Mouse (Mus musculus) ovary, postnatal 36 days (tissue): ENCODE data around the gene Arhgap25.

ENCODE experiments used
- DNase-seq: peaks from one replicate; pipeline ENCODE4 v3.0.0; 2022; ENCODE audit warnings: low spot score, mixed read lengths

Gene Arhgap25

DNA sequence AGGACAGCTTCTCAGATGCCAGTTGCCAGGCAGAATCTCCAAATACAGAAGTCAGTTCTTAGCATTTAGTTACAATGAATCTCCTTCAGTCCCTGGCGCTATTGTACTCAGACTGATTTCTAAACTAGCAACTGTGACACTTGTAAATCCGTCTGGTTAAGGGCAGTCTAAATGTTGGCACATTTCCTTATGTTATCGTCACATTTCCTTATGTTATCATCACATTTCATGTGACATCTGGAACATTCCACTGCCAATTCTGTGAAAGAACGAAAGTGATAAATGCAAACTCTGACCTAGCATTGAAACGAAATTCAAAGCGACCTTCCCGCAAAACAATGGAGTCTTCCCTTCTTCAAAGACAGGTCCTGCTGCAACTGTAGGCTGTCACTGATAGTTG is 87.8 kb downstream of the Arhgap25 start:
- no peak for DNase-seq

DNA sequence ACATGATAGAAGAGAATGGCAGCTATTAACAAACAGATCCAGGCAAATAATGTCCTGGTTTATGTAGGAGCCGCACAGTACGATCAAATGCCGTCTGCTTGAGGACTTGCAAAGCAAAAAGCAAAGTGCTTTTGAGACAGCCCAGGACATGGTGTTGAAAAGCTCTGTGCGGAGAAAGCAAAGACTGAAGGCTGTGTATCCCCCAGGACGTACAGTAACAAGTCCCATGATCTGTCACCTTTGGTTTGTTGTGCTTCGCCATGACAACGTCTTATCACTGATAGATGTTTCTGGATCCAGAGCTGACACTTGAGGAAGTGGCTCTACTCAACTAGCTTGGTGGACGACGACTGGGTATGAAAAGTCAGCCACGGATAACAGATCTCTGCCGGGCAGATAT is 89.8 kb downstream of the Arhgap25 start:
- no peak for DNase-seq

DNA sequence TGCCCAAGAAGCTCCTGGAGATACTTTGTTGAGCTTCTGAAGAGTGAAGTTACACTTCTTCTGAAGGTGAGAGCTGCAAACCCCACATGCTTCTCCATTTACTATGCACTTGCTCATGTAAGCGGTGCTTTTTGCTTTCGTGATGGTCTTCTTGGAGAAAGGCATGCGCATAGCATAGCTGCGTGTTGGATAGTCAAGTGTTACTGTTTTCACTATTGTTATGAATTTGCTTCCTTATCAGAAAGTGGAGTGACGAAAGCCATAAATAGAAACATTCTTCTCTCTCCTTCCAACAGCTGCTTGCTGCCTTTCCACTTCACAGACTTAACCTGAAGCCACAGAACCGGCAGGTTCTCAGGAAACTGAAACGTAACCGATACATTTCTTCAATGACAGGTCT is 96.3 kb downstream of the Arhgap25 start:
- DNase-seq = no peak

DNA sequence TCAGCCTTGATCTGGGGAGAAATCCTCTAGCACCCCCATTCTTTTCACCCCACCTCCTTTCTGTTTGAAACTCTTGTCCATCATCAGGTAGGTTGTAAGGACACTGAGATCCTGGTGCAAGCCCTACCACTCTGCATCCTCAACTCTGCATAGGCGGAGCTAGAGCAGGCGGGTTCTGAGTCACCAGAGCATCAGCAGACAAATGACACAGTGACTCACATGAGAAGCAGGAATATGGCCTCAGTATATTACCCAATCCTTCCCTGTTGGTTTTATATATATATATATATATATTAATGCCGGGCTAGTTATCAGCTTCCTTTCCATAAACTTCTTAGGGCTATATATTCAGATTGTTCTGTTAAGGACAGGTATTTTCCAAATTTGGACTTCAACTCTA is 97.3 kb downstream of the Arhgap25 start:
- DNase-seq = no peak

DNA sequence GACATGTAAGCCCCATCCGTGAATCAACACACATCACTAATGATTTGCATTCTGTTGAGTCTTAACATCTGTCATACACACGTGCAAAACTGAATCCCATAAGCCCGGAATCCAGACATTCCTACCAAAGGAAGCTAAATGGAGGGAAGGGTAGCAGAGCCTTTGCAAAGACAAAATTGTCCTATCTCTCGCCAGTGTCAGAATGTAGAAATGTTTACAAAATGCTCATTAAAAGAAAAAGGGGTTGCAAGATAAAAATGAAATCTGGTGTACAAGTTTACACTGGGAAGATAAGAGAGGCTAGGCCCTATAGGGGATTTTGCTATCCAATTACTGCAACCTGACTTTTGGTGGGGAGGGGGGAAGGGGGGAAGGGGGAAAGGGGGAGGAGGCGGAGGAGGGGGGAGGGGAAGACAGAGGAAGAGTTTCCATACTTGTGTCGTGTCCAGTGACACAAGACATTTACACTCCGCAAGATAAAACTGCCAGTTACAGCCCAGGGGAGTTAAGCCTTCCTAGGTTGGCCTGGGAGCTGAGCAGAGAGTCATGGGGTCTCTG is 104.5 kb downstream of the Arhgap25 start, which contains the start of gene Bmp10:
Gene Bmp10, plus strand, starts transcription at position 508 of the 558 bp plus-strand sequence.
- DNase-seq = no peak

DNA sequence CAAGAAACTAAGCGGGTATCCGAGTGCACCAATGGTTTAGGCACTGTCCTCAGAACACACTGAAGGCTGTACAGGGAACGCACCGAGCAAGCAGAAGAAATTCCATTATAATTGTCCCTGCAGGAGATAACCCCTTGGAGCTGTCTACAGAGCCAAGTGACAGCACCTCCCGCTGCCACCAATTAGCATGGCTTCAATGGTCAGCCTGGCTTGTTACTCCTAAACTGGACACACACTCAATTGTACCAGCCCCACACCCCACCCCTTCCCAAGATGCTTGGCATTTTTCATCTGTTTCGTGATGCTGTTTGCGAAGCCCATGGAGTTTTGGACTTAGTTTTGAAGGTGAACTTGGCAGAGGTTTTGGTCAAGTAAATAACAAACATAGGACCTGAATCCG is 105.4 kb downstream of the Arhgap25 start:
- no peak for DNase-seq

DNA sequence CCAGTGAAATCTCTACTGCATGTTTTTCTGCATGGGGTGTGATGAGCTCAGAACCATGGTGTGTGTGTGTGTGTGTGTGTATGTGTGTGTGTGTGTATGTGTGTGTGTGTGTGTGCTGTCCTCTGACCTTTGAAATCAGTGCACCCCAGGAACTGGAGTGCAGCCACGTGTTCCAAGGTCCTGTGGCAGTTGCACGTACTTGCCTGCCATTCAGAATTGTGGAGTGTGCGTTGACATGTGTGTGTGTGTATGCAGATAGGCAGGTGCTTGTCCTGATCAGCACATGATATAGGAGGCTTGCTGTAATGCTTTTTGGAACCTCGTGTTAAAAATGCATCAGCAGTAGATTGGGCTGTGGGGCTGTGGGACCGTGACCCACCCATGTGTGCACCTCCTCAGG is 106.1 kb downstream of the Arhgap25 start:
- no peak for DNase-seq

DNA sequence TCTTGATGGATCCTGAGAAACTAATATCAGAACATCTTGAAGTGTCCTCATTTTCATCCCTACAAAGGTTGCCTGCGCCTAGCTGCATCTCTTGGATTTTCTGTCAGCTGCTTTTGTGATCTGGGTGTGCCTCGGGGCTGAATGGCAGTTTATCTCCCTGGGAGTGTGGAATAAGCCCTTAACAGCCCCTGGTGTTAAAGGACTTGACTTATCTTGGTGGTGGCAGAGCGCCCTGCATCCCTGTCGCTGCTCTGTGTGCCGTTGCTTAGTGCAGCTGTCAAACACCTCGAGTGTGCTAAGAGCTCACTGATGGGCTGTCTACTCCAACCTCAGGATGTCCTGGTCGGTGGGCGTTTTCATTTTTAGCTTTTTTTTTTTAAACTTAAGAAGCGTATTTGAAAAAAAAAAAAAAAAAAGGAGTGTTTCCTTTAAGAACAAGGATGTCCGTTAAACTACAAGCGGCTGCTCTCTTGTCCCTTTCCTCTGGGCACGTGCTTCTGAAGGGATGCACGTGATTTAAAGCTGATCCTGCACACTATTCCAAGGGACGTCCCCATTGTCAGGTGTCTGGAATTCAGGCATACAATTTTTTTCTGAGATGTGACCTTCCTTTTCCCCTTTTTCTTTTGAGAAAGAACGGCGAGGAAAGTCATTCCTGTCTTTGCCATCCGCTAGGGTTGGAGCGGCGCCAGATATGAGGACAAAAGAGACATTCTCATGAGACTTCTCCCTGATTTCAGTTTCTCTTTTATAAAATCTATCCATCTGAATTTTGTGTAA is 108.8 kb downstream of the Arhgap25 start:
- no peak for DNase-seq

DNA sequence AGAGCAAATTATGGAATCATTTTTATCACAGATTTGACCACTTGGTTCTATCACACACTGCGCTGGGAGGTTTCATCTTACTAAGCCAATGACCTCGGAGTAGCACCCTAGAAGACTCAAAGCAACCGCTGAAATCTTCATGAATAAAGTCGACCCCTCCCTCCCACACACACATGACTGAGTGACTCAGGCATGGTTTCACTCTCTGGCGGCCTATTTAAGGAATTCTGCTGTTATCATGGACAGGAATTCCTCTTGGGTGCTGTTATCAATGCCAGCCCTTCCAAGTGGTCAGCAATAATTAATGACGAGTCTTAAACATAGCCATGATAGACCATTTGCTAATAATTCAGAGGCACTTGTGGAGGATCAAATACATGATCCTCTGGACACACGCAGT is 110.8 kb downstream of the Arhgap25 start:
- no peak for DNase-seq

DNA sequence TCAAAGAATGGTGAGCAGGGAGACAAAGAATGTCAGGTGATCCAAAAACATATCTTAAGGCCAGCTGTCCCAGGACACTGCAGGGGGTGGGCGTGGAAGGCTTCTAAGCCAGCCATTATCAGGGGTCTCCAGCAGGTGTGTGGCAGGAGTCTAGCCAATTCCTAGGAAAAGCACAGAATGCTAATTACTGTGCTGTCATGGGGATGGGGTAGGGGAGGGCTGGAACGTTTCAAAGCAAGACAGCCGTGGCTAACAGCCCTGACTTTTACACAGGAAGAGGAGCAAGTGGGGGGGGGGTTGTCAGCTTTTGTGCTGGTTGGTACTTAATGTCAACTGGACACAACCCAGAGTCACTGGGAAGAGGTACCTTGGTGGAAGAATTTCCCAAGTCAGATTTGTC is 121.0 kb downstream of the Arhgap25 start:
- DNase-seq = no peak
